Mouse (Mus musculus) bone marrow macrophage, adult 2 months (primary cell): ENCODE measurements at regions not wholly inside any gene's neighbourhood (a gene's known extent, or its start where the extent isn't known, plus 50 kb on each side); places are given as distances from the start of the nearest gene placed in this dataset.

ENCODE experiments used
- H3K27ac ChIP-seq: 2 replicates; pipeline ENCODE4 v1.5.1; 2012; ENCODE audit warnings: low read depth, low read length; ENCODE audit not compliant: insufficient read depth
- H3K4me1 ChIP-seq: 2 replicates; pipeline ENCODE4 v1.6.1; 2012; ENCODE audit warnings: low read length; ENCODE audit not compliant: control insufficient read depth, insufficient read depth
- H3K4me3 ChIP-seq: 2 replicates; pipeline ENCODE4 v1.5.1; 2012; ENCODE audit warnings: mild to moderate bottlenecking, low read length, moderate library complexity; ENCODE audit not compliant: insufficient read depth
- CTCF ChIP-seq: IDR thresholded peaks from 2 replicates; pipeline ENCODE4 v1.5.1; 2012; ENCODE audit warnings: low read depth, mild to moderate bottlenecking, low read length, moderate library complexity
- POLR2A ChIP-seq: IDR thresholded peaks from 2 replicates; pipeline ENCODE4 v1.6.1; 2012; ENCODE audit warnings: mild to moderate bottlenecking, low read depth, low read length, borderline replicate concordance

GRCm38 (mm10) chr1:137618231-137618630 lies 557.3 kb downstream of the Ptprc start:
- H3K4me3 ChIP-seq: no peak overlapping the region
- TF ChIP-seq POLR2A (no peak), CTCF (no peak)
- no peak overlapping the region for H3K27ac ChIP-seq
- peaks cover 5% of the 10 kb centered on the region; the same call in 1 of the 2 replicates for H3K4me1 ChIP-seq

GRCm38 (mm10) chr1:137617513-137617912 lies 558.0 kb downstream of the Ptprc start:
- Histone ChIP-seq H3K4me3 (no peak overlapping the region), H3K4me1 (peaks cover 5% of the 10 kb centered on the region; the same call in 1 of the 2 replicates), H3K27ac (no peak overlapping the region)
- TF ChIP-seq CTCF: no peak
- TF ChIP-seq POLR2A: no peak

- no peak overlapping the region for H3K4me3 ChIP-seq
- H3K27ac ChIP-seq: no peak overlapping the region
- no peaks in the 10 kb centered on the region for H3K4me1 ChIP-seq
- no peak for TF ChIP-seq POLR2A
- no peak for TF ChIP-seq CTCF
Observed at GRCm38 (mm10) chr1:137606716-137607115, 568.8 kb downstream of the Ptprc start.

- Histone ChIP-seq H3K4me3 (no peak overlapping the region), H3K4me1 (no peaks in the 10 kb centered on the region), H3K27ac (no peak overlapping the region)
- no peak for TF ChIP-seq CTCF
- TF ChIP-seq POLR2A: no peak
Observed at GRCm38 (mm10) chr1:137605890-137606663, 569.4 kb downstream of the Ptprc start.

- peaks cover 5% of the 10 kb centered on the region for H3K4me1 ChIP-seq
- H3K27ac ChIP-seq: no peak overlapping the region
- no peak overlapping the region for H3K4me3 ChIP-seq
- TF ChIP-seq POLR2A: no peak
- TF ChIP-seq CTCF: no peak
Observed at GRCm38 (mm10) chr1:137593732-137594131, 581.8 kb downstream of the Ptprc start.

GRCm38 (mm10) chr1:137591891-137592290 lies 583.6 kb downstream of the Ptprc start:
- no peak overlapping the region for H3K27ac ChIP-seq
- no peak for TF ChIP-seq CTCF
- TF ChIP-seq POLR2A: no peak
- H3K4me3 ChIP-seq: no peak overlapping the region
- H3K4me1 ChIP-seq: peaks cover 5% of the 10 kb centered on the region

- H3K4me3 ChIP-seq: no peak overlapping the region
- peaks cover 5% of the 10 kb centered on the region for H3K4me1 ChIP-seq
- TF ChIP-seq CTCF: no peak
- TF ChIP-seq POLR2A: no peak
- no peak overlapping the region for H3K27ac ChIP-seq
Observed at GRCm38 (mm10) chr1:137591295-137591694, 584.2 kb downstream of the Ptprc start.

- H3K27ac ChIP-seq: no peak overlapping the region
- peaks cover 5% of the 10 kb centered on the region for H3K4me1 ChIP-seq
- no peak for TF ChIP-seq CTCF
- no peak for TF ChIP-seq POLR2A
- no peak overlapping the region for H3K4me3 ChIP-seq
Observed at GRCm38 (mm10) chr1:137588304-137589300, 586.9 kb downstream of the Ptprc start.

- Histone ChIP-seq H3K4me3 (no peak overlapping the region), H3K27ac (no peak overlapping the region), H3K4me1 (no peaks in the 10 kb centered on the region; the same call in 1 of the 2 replicates)
- TF ChIP-seq POLR2A: no peak
- no peak for TF ChIP-seq CTCF
Observed at GRCm38 (mm10) chr1:137587481-137588228, 587.9 kb downstream of the Ptprc start.
